Mouse (Mus musculus) C2C12 (cell line): ENCODE data around the gene Ctsk. TPM values are rescaled to one million over a fixed set of nuclear protein-coding genes. Genes with fewer than 3 reads are reported as not detected.

Experiments
- H3K27me3 ChIP-seq: one replicate; pipeline ENCODE4 v1.6.1; 2011; ENCODE audit not compliant: control insufficient read depth, insufficient read depth, insufficient read length
- H3K36me3 ChIP-seq: one replicate; pipeline ENCODE4 v1.6.1; 2011; ENCODE audit not compliant: control insufficient read depth, insufficient read depth
- H3K4me3 ChIP-seq: one replicate; pipeline ENCODE4 v1.5.1; 2011; ENCODE audit warnings: mild to moderate bottlenecking, control low read depth; ENCODE audit not compliant: poor library complexity, insufficient read depth, severe bottlenecking
- H3K79me2 ChIP-seq: one replicate; pipeline ENCODE4 v1.6.1; 2011; ENCODE audit not compliant: control insufficient read depth, insufficient read depth
- H3K79me3 ChIP-seq: one replicate; pipeline ENCODE4 v1.6.1; 2011; ENCODE audit warnings: low read depth, control low read depth
- H3ac ChIP-seq: one replicate; pipeline ENCODE3; 2011; ENCODE audit warnings: low read depth; ENCODE audit not compliant: control insufficient read depth, insufficient read length
- CEBPB ChIP-seq: IDR thresholded peaks from one replicate; pipeline ENCODE4 v1.6.1; 2011; ENCODE audit warnings: low read depth, mild to moderate bottlenecking, control low read depth, moderate library complexity
- CTCF ChIP-seq: IDR thresholded peaks from one replicate; pipeline ENCODE4 v1.5.1; 2011; ENCODE audit not compliant: control insufficient read depth, insufficient read depth, insufficient read length
- FOSL1 ChIP-seq: IDR thresholded peaks from one replicate; pipeline ENCODE4 v1.8.0; 2011; ENCODE audit warnings: mild to moderate bottlenecking, low read length; ENCODE audit not compliant: poor library complexity, insufficient read depth, severe bottlenecking
- MAX ChIP-seq: IDR thresholded peaks from one replicate; pipeline ENCODE4 v1.6.1; 2011; ENCODE audit warnings: mild to moderate bottlenecking, control low read depth
- MYOD1 ChIP-seq: IDR thresholded peaks from one replicate; pipeline ENCODE4 v1.6.1; 2011; ENCODE audit warnings: low read depth; ENCODE audit not compliant: control insufficient read depth, insufficient read length
- MYOG ChIP-seq: IDR thresholded peaks from one replicate; pipeline ENCODE4 v1.6.1; 2011; ENCODE audit not compliant: control insufficient read depth, insufficient read length; ENCODE audit errors: extremely low read depth
- USF1 ChIP-seq: IDR thresholded peaks from one replicate; pipeline ENCODE4 v1.6.1; 2011; ENCODE audit warnings: low read depth, mild to moderate bottlenecking, control low read depth, moderate library complexity
- polyA plus RNA-seq: library from polyadenylated mRNA; unstranded; fragments of >200 nt; fragmentation: generic; extraction: Trizol; gene quantifications from one replicate; pipeline ENCODE4 v1.2.1, GENCODE M21; 2012; ENCODE audit warnings: missing spikeins

Ctsk gene
- polyA plus RNA-seq, 1 experiment = 0.07 TPM

DNA sequence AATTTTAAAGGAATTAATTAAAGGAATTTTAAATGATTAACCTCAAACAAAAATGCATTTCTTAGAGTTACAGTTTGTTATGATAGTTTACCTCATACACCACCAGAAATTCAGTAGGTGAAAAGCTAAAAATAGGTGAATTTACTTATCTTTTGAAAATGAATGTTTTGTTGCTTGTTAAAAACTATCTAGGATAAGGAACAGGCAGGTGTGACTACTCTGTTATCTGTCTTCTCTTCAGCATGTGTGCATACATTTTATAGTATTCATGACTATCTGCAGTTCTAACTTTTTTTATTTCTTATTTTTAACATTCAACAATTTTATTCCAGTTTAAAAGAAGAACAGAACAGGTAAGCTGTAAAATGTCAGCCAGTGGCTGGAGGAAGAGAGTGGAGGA lies 35.2 kb upstream of the Ctsk start:
- Histone ChIP-seq H3K79me3 (no peaks in the 10 kb centered on the region), H3K36me3 (peaks cover 39% of the 10 kb centered on the region)
- TF ChIP-seq MYOD1 (no peak), CEBPB (no peak), FOSL1 (no peak), USF1 (no peak), MAX (no peak), CTCF (no peak), MYOG (no peak)

GRCm38 (mm10) chr3:95478966-95479365 lies 20.1 kb upstream of the Ctsk start:
- no peak overlapping the region for H3ac ChIP-seq
- no peak for TF ChIP-seq MYOD1
- no peak for TF ChIP-seq CTCF
- TF ChIP-seq MYOG = no peak
- TF ChIP-seq CEBPB = no peak
- TF ChIP-seq MAX = no peak
- TF ChIP-seq FOSL1 = no peak
- TF ChIP-seq USF1 = no peak
- H3K27me3 ChIP-seq = no peaks in the 10 kb centered on the region
- H3K4me3 ChIP-seq = no peak overlapping the region
- peaks cover 72% of the 10 kb centered on the region for H3K36me3 ChIP-seq
- H3K79me2 ChIP-seq = no peaks in the 10 kb centered on the region
- no peaks in the 10 kb centered on the region for H3K79me3 ChIP-seq

More for the DNA sequence above, 35.2 kb upstream of the Ctsk start:
- Histone ChIP-seq H3ac (no peak overlapping the region), H3K79me2 (no peaks in the 10 kb centered on the region), H3K4me3 (no peak overlapping the region), H3K27me3 (no peaks in the 10 kb centered on the region)

GRCm38 (mm10) chr3:95486421-95486820 lies 12.6 kb upstream of the Ctsk start:
- Histone ChIP-seq H3K36me3 (peaks cover 65% of the 10 kb centered on the region), H3K27me3 (no peaks in the 10 kb centered on the region), H3K79me2 (no peaks in the 10 kb centered on the region), H3K4me3 (no peak overlapping the region), H3ac (no peak overlapping the region), H3K79me3 (no peaks in the 10 kb centered on the region)
- TF ChIP-seq MAX (no peak), MYOG (no peak), MYOD1 (no peak), CEBPB (no peak)

DNA sequence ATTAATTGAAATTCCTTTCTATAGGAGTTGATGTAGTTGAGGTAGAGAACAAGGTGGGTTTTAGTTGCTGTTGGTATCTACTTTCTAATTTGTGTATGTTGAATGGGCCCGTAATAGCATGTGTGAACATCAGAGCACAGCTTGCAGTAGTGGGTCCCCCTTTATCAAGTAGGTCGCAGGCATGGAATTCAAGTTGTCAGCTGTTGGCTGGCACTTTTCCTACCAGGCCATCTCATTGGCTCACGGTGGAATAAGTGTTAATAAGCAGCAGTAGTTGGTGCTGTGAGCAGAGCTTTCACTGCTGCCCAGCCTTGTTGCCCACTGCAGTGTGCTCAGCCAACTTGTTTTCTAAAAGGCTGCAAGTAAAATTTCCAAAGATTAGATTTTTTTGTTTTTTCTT lies 10.4 kb upstream of the Ctsk start:
- TF ChIP-seq CEBPB = no peak
- TF ChIP-seq MAX = no peak
- TF ChIP-seq USF1 = no peak
- no peak for TF ChIP-seq MYOD1
- no peak for TF ChIP-seq CTCF
- TF ChIP-seq FOSL1 = no peak
- TF ChIP-seq MYOG = no peak
- peaks cover 71% of the 10 kb centered on the region for H3K36me3 ChIP-seq
- no peaks in the 10 kb centered on the region for H3K27me3 ChIP-seq
- no peak overlapping the region for H3ac ChIP-seq
- H3K79me3 ChIP-seq = no peaks in the 10 kb centered on the region
- H3K4me3 ChIP-seq = no peak overlapping the region
- H3K79me2 ChIP-seq = no peaks in the 10 kb centered on the region

DNA sequence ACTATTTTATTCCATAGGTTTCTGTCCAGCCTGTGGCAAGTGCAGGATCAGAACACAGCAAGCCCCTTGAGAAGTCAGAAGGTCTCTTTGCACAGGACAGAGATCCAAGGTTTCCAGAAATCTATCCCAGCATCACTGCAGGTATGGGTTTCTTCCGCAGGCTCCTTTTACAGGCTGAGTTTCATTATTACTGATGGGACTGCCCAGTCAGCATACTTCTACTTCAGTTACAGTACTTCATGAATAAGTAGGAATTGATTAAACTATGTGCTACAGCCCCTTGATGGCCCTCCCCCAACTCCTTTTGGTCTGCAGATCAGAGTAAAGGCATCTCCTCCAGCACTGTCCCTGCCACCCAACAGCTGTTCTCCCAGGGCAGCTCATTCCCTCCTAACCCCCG lies 8.8 kb upstream of the Ctsk start:
- Histone ChIP-seq H3ac (no peak overlapping the region), H3K4me3 (no peak overlapping the region), H3K79me2 (no peaks in the 10 kb centered on the region), H3K36me3 (peaks cover 71% of the 10 kb centered on the region), H3K27me3 (no peaks in the 10 kb centered on the region), H3K79me3 (no peaks in the 10 kb centered on the region)
- TF ChIP-seq MAX (no peak), CEBPB (no peak)

GRCm38 (mm10) chr3:95494342-95494741 lies 4.7 kb upstream of the Ctsk start:
- no peak for TF ChIP-seq USF1
- peak; percentile 26 for TF ChIP-seq CTCF
- TF ChIP-seq MYOD1 = no peak
- no peak for TF ChIP-seq CEBPB
- no peak for TF ChIP-seq MYOG
- TF ChIP-seq FOSL1 = no peak
- no peak for TF ChIP-seq MAX
- Histone ChIP-seq H3ac (no peak overlapping the region), H3K36me3 (peaks cover 61% of the 10 kb centered on the region), H3K4me3 (no peak overlapping the region), H3K79me3 (no peaks in the 10 kb centered on the region), H3K27me3 (no peaks in the 10 kb centered on the region), H3K79me2 (no peaks in the 10 kb centered on the region)
